ENCODE assay signal across 8 mouse cellular contexts in the genomic region with DNA sequence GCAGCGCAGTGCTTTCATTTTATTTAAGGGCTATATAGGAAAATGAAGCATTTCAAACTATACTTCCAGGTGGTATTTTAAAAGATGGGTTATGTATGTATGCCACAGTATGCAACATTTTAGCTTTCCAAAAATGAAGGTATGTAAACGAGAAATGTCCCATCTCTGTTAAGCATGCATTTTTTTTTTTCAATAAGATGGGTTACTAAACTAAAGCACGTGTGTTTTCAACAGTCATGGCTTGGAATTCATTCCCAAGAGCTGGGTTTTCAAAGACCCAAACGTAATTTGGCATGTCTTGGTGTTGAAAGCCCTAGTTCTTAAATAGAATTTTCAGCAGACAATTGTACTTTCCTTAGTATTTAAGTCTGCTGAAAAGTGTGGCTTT. TPM values are rescaled to one million over a fixed set of nuclear protein-coding genes. Genes with fewer than 3 reads are reported as not detected.
DNase-seq lines count a peak whose midpoint lies in the region; ATAC-seq and TF ChIP-seq lines count a peak whose summit lies in the region.

No protein-coding gene starts in this region.

- WGBS in heart, postnatal 0 days: 12% methylated on average over 4 of the region's 4 CpGs
- WGBS in forebrain, postnatal 0 days: 12% methylated on average over 4 of the region's 4 CpGs
- 13% methylated on average over 4 of the region's 4 CpGs for WGBS in midbrain, embryonic 11.5 days

- H3K27ac ChIP-seq in heart, postnatal 0 days (ENCODE audit: low read depth): peak overlapping the region; percentile 100
- peak overlapping the region; percentile 99 for H3K27ac ChIP-seq in forebrain, postnatal 0 days (ENCODE audit: low read depth, low read length)
- peak overlapping the region; percentile 99 for H3K27ac ChIP-seq in midbrain, embryonic 11.5 days (ENCODE audit: low read depth, low read length)

- H3K9ac ChIP-seq in heart, postnatal 0 days (replicated peaks; ENCODE audit: low read depth, low read length): peak overlapping the region; percentile 79
- peak overlapping the region; percentile 99 for H3K9ac ChIP-seq in forebrain, postnatal 0 days
- H3K9ac ChIP-seq in midbrain, embryonic 11.5 days (ENCODE audit: low read length): peak overlapping the region; percentile 100

- H3K4me1 ChIP-seq in heart, postnatal 0 days (ENCODE audit: control insufficient read depth, insufficient read depth): peaks cover 18% of the 10 kb centered on the region
- H3K4me1 ChIP-seq in forebrain, postnatal 0 days (ENCODE audit: insufficient read depth): peaks cover 12% of the 10 kb centered on the region
- H3K4me1 ChIP-seq in midbrain, embryonic 11.5 days (ENCODE audit: control insufficient read depth, insufficient read depth, low read length): peaks cover 21% of the 10 kb centered on the region

- peak overlapping the region; percentile 98 for H3K4me3 ChIP-seq in heart, postnatal 0 days (ENCODE audit: low read depth, low read length)
- peak overlapping the region; percentile 66 for H3K4me3 ChIP-seq in forebrain, postnatal 0 days (ENCODE audit: low read depth, low read length)
- H3K4me3 ChIP-seq in midbrain, embryonic 11.5 days (ENCODE audit: low read depth, low read length): peak overlapping the region; percentile 89

- H3K9me3 ChIP-seq in heart, postnatal 0 days (replicated peaks; ENCODE audit: control insufficient read depth, low read length): 0 out of 2 replicates have a peak, but pooled peaks cover 5% of the 10 kb centered on the region
- H3K9me3 ChIP-seq in forebrain, postnatal 0 days (ENCODE audit: low read length): no peaks in the 10 kb centered on the region
- no peaks in the 10 kb centered on the region for H3K9me3 ChIP-seq in midbrain, embryonic 11.5 days (ENCODE audit: control insufficient read depth, low read length)

- peaks cover 28% of the 10 kb centered on the region for H3K36me3 ChIP-seq in heart, postnatal 0 days (replicated peaks; ENCODE audit: control insufficient read depth, insufficient read depth, low read length)
- peaks cover 20% of the 10 kb centered on the region for H3K36me3 ChIP-seq in forebrain, postnatal 0 days (ENCODE audit: insufficient read depth)
- peaks cover 17% of the 10 kb centered on the region for H3K36me3 ChIP-seq in midbrain, embryonic 11.5 days (ENCODE audit: control insufficient read depth, insufficient read depth, low read length)

- no peak for TF ChIP-seq EP300 in heart, postnatal 0 days (IDR thresholded peaks at IDR 0.05; ENCODE audit: low read depth)

- DNase-seq in heart, postnatal 0 days (ENCODE audit: low spot score): peak; percentile 35
- DNase-seq in heart, adult 9 months (ENCODE audit: low spot score in 2 of 2): no peak
- peak; percentile 43 for DNase-seq in MN1 (ENCODE audit: low spot score)
- DNase-seq in forebrain, postnatal 0 days: peak; percentile 45
- DNase-seq in midbrain, embryonic 11.5 days (ENCODE audit: low spot score, missing footprints): no peak
- DNase-seq in left cerebral cortex, adult 9 months (ENCODE audit: low spot score in 2 of 2): no peak
- no peak for DNase-seq in adrenal gland, postnatal 10 days

- peak overlapping the region; percentile 67 for H3K4me2 ChIP-seq in heart, postnatal 0 days (ENCODE audit: low read depth, low read length)
- peak overlapping the region; percentile 62 for H3K4me2 ChIP-seq in forebrain, postnatal 0 days (ENCODE audit: low read depth)
- peak overlapping the region; percentile 56 for H3K4me2 ChIP-seq in midbrain, embryonic 11.5 days

- no peak for ATAC-seq in heart, postnatal 0 days (ENCODE audit: insufficient read depth, low read depth)
- no peak for ATAC-seq in forebrain, postnatal 0 days
- no peak for ATAC-seq in midbrain, embryonic 11.5 days (ENCODE audit: low FRiP score)
- no peak for ATAC-seq in frontal cortex, adult (ENCODE audit: low TSS enrichment)

- no peaks in the 10 kb centered on the region for H3K27me3 ChIP-seq in heart, postnatal 0 days (ENCODE audit: control insufficient read depth, insufficient read depth, low read length)
- no peaks in the 10 kb centered on the region for H3K27me3 ChIP-seq in forebrain, postnatal 0 days (ENCODE audit: insufficient read depth, low read length)
- H3K27me3 ChIP-seq in midbrain, embryonic 11.5 days (ENCODE audit: control insufficient read depth, insufficient read depth, low read length): no peaks in the 10 kb centered on the region

- TF ChIP-seq CTCF in heart, postnatal 0 days (IDR thresholded peaks at IDR 0.05; ENCODE audit: low read depth): no peak
- TF ChIP-seq CTCF in forebrain, postnatal 0 days (IDR thresholded peaks at IDR 0.05; ENCODE audit: low read depth): no peak

RNA-seq across cellular contexts. Expression of a gene that starts 0.9 kb away (rescaled TPM):
- total RNA-seq in heart, postnatal 0 days (2014; rRNA removed; ENCODE audit: low replicate concordance): 211 and 470 TPM in 2 replicates
- polyA plus RNA-seq in heart, postnatal 0 days (2015; fragmentation: Nextera tagmentation; extraction: Ambion mirVana): 393 and 422 TPM in 2 replicates
- 576 and 580 TPM in 2 replicates for total RNA-seq in forebrain, postnatal 0 days (2014; rRNA removed)
- polyA plus RNA-seq in forebrain, postnatal 0 days (2015; fragmentation: Nextera tagmentation; extraction: Ambion mirVana): 912 and 916 TPM in 2 replicates
- 2,057 and 2,255 TPM in 2 replicates for polyA plus RNA-seq in midbrain, embryonic 11.5 days (2014; fragmentation: Nextera tagmentation; extraction: Ambion mirVana)
- 100 to 1,000 TPM; 860 to 869 TPM for total RNA-seq in adrenal gland, postnatal 10 days (2021)

RNA-seq across cellular contexts. Expression of a gene that starts 55.0 kb away (rescaled TPM):
- total RNA-seq in heart, postnatal 0 days (2014; rRNA removed; ENCODE audit: low replicate concordance): 11.6 and 17.0 TPM in 2 replicates
- polyA plus RNA-seq in heart, postnatal 0 days (2015; fragmentation: Nextera tagmentation; extraction: Ambion mirVana): 26.2 and 30.4 TPM in 2 replicates
- total RNA-seq in forebrain, postnatal 0 days (2014; rRNA removed): 60.3 and 61.7 TPM in 2 replicates
- 45.1 and 59.8 TPM in 2 replicates for polyA plus RNA-seq in forebrain, postnatal 0 days (2015; fragmentation: Nextera tagmentation; extraction: Ambion mirVana)
- 84.2 and 92.4 TPM in 2 replicates for polyA plus RNA-seq in midbrain, embryonic 11.5 days (2014; fragmentation: Nextera tagmentation; extraction: Ambion mirVana)
- 10 to 100 TPM; 42.2 to 46.0 TPM for total RNA-seq in adrenal gland, postnatal 10 days (2021)

Comparison
In these comparisons a context has a peak if more than half of its experiments do, and no peak if none do; other contexts are left out.
1. DNase-seq: peak in heart, postnatal 0 days (single experiment), MN1 (single experiment) and forebrain, postnatal 0 days (single experiment); none in heart, adult 9 months (0 of 2), midbrain, embryonic 11.5 days (single experiment), left cerebral cortex, adult 9 months (0 of 2) and adrenal gland, postnatal 10 days (single experiment).
2. Peak in every context shown above with its lines, with median percentiles within 50 percentile points of each other: H3K27ac ChIP-seq, H3K4me2 ChIP-seq, H3K4me3 ChIP-seq and H3K9ac ChIP-seq.